Mouse (Mus musculus) layer of hippocampus, postnatal 36 days (tissue): ENCODE measurements around the gene Gm5269. TPM values are rescaled to one million over a fixed set of nuclear protein-coding genes. Genes with fewer than 3 reads are reported as not detected.

Experiments
- DNase-seq, 2 experiments: peaks; one replicate each; pipeline ENCODE4 v3.0.0; 2022
- total RNA-seq, 2 experiments: library from RNA; stranded (reverse); gene quantifications; 2 replicates each; pipeline ENCODE4 v1.2.3; 2021

Gene Gm5269
- total RNA-seq, 2 experiments from 2014 or later = not detected

DNA sequence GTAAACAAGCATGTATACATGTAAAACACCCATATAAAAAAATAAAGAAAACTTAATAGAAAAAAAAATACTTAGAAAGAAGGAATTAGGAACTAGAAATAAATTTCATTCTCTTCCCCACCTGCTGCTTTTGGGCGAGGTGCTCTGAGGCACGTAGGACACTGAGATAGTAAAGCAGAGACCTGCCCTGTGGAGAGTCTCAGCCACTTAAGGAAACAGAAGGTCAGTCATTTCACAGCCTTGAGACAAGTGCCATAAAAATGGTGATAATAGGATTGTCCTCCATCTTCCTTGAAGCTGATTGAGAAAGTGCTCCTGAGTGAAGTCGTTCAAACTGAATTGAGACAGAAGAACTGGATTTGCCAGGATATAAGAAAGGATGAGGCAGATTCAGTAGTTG, 12.6 kb downstream of the Gm5269 start:
- DNase-seq = no peak

DNA sequence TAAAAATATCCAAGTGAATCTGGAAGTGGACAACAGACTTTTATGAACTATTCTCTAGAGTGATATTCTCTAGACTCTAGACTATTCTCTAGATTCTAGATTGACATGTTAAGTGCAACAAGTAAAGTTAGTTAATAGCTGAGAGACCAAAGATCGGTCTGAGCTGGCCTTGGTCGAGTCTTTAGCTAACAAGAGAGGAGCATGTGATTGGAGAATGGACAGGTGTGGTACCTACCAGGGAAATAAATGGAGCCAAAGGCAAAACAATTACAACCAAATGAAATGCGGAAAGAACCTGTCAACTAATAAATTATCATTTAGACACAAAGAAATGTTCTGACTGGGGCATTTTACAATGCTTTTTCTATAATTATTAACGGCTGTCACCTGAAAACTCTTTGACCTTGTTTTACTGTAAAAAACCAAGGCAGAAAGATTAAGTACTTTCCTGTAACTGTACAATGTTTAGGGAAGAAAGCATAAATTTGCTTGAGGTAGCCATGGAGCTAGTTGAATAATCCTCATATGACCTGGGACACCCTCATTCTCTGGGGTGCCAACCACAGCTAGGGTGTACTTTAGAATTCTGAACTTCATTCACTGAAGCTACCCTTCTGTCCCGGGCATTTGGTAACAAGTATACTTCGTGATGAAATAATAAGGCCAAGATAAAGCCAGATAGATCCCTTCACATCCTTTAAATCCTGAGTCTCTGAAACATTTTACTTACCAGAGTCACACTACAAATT, 13.4 kb downstream of the Gm5269 start:
- no peak for DNase-seq

DNA sequence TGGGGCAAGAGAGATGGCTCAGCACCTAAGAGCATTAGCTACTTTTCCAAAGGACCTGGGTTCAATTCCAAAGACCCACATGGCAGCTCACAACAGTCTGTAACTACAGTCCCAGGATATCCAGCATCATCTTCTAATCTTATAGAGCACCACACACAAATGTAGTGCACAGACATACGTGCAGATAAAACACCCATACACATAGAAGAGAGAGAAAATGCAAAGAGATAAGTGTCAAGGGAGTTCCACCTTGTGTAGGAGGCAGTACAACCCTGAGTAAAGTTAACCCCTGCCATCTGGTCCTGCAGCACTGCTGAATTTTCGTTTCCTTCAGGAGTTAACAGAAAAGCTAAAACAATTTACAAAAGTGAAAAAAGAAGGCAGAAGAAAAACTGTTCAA, 14.4 kb downstream of the Gm5269 start:
- DNase-seq = no peak

DNA sequence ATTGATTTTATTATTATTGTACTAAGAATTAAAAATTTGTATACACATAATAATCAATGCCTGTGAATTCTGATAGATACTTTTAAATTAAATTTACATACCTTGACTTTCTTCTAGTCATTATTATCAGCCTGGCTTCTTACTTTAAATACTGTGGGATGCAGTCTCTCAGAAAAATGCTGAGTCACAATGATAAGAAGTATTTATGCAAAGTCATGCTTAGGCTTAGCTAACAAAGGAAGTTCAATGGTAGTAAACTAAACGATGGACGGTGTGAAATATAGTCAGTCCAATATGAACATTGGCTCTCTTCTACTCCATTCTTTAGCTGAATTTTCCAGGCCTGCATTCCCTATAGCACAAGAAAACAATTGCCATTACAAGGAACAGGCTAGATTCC, 16.8 kb downstream of the Gm5269 start:
- DNase-seq = no peak

DNA sequence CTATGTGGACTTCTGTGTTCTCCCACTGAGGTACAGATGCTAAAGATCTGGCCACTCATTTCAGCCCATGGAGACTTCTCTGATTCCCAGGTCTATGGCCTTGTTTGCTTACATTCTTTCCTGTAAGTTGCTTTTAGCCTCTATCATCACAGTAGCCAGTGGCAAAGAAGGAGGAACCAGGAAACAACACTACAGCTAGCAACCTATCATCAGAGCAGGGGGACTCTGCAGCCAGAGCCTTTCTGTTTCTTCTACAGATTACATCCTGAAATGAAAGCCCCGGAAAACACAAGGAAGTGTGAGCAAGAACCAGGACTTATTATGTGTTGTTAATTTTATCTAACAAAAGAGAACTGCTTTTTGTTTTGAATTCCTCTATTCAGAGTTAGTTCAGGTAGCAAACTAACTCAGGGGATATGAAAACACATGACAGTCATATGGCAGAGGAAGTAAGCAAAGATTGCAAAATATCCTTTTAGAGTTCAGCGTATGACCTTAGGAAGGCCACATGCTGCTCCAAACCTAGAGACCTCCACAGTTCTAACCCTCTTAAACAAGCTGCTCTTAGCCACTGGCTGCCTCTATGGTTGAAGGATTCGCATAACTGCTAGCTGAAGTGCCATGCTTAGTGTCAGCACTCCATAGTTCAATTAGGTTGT, 21.5 kb downstream of the Gm5269 start:
- DNase-seq = no peak

DNA sequence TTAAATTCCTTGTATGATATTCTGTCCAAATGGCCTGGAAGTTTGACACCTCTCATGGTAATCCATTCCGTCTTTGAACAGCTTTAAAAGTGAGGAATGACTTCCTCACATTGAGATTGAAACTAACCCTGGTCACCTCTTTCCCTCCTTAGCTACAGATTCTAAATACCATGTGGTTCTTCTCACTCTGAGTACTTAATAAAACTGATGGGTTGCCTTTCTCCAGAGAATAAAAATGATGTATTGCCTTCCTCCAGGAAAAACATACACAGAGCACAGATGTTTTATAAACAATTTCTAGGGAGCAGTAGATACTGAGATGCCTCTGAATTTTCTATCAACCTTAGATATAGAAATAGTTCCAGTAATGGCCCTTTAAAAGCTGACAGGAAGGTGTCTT, 22.0 kb downstream of the Gm5269 start:
- no peak for DNase-seq

DNA sequence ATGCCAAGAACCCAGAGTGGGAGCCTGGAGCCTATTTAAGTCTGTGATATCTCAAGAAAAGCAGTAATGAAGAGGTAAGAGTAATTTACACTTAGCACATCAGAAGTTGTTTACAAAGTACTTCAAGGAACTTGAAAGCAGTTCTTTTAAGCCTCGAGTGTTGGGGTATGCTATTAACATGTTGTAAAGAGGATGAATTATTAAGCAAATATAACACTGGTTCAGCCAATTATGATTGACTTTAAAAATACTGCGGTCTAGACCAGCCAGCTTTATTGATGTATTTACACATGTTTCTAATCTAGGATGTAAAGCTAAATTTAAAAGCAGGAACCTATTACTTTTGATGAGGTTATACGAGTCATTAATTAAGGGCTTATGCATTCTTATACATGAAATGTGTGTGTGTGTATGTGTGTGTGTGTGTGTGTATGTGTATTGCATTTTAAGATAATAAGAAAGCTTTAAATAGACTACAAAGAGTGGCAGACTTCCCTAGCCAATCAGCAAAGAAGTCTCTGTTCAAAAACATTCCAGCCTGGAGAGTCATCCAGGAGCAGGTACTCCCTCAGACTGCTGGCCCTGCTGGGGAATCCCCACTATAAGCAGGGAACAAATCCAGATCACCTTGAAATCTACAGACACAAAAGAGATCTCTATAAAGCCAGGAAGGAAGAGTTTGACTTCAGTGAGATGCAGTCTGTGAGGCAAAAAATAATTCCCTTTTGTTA, 23.6 kb downstream of the Gm5269 start:
- DNase-seq = no peak

DNA sequence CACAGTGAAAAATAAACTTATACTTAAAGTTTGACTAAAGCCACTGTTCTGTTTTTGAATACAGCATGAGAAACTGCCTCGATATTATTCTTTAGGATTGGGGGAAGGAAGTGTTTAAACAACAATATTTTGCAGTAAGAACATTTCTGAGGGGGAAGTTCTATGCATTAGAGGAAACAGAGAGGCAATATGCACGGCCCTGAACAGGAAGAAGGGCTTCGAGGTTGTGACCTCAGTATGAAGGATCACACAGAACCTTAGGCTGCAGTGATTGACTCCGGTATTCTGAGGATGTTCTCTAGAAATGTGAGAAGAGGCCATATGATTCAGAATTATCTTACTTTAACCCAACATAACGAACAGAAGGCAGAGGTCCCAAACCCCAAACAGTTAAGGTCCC, 24.3 kb downstream of the Gm5269 start:
- DNase-seq = no peak

DNA sequence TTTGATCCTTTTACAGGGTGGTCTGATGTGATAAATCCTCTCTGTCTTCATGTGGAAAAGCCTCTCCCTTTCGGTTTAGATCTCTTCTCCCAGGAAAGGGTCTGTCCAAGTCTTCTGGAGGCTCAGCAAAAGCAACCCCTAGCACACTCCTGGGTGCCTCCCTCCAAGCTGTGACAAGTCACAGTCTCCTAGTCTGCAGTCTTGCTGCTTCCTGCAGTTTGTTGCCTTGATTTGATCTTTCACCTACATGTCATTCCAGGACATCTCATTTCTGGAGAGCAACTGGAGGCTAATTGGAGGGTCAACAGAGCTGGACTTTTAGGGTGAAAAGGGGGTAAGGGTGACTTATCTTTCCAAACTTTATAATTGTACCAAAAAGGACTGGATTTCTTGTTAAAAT, 24.8 kb downstream of the Gm5269 start:
- DNase-seq = no peak

DNA sequence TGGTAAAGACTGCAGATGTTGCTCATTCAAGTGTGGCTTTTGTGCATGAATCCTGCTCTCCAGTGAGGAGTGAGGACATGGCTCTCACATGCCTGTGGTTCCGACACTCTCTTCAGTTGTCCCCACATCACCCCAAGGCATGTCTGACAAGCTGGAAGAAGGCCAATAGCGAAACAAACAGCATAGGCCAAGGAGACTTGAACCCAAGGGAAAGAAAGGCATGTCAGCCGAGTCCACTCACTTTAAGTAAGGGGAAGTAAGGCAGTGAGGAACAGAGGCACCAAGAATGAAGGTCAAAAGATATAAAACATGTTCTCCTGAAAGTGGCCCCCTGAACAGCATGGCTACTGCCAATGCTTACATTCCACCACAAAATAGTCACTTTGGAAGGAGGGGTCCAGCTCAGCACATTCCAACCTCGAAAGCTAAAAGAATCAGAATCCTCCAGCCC, 25.5 kb downstream of the Gm5269 start:
- DNase-seq = no peak

DNA sequence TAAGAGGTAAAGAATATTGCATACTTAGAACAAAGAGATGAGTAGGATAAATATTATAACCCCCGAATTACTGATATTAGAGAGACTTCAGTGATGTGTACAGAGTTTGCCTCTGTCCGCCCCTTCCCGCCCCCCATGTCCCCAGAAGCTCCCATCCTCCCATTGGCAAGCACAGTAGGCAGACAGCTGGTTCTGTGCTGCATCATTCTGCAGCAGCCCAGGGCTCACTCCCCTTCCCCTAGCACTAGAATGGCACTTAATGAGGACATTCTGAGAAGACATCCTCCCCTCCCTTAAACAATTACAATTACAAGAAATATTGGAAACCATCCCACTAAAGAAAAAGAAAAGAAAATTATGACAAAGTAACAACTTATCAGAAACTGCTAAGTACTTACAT, 26.4 kb downstream of the Gm5269 start:
- no peak for DNase-seq

DNA sequence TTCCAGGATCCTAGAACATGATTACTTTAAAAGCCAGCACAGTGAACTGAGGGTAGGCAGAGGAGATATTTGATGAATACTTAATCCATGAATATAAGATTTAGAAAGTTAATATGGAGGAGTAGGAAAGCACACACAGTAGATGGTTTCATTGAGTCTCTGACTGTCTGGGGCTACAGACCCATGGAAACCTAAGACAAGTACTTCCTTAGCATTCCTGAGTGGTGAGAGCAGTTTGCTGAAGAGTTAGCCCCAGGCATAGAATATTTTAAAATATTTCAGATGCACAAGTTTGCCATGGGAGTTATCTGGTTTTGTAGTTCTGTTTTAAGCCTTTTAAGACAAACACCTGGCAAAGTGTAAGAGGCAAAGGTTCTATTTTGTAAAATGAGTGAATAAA, 28.9 kb downstream of the Gm5269 start:
- DNase-seq = no peak

DNA sequence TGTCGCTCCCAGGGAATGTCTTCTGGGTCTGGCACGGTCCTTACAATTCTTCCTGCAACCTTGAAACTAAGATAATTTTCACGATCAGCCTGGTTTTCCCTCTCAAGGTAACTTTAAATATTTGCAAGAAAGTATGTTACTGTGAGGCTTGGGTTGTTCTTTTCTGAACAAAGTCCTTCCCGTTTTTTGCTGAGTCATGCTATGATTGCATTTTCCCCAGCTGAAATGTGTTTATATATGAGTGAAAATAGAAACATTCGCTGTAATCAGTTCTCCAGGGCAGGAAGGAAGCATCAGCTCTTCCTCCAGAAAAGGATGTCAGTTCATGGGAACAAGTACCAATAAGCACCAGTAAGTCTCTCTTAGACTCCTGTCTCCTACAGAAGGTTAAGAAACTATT, 29.7 kb downstream of the Gm5269 start:
- no peak for DNase-seq

DNA sequence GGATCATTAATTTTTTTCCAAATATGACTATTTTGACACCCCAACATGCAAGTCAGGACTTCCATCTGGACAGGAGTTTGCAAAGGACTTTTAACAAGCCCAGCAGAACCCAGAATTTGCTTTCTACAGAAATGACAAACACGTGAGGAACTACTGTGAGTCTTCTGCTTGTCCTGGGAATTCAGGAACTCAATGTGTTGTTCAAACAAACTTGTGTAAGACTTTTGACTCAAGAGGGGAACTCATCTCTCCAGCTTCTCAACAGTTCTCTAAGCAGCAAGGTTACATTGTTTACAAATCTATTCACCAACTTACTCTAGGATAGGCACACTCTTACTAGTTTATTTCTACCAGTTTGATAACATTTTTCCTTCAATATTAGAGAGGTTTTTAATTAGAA, 32.0 kb downstream of the Gm5269 start:
- DNase-seq = no peak

DNA sequence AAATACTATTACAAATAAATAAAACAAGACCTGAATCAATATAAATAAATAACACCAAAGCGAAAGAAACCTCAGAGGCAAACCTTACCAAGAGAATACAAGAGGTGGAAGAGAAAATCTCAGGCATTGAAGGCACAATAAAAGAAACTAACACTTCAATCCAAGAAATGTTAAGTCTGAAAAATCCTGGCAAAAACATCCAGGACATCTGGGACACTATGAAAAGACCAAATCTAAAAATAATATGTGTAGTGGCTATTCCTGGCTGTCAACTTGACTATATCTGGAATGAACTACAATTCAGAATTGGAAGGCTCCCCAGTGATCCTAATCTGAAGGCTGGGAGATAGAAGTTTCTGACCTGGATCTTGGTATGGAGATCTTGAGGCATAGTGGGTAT, 44.6 kb downstream of the Gm5269 start:
- DNase-seq = no peak

Other genes with a start within 250 kb of the Gm5269 start
- 10 to 100 TPM; 37.9 to 44.2 TPM for gene Wdr75, start 95.1 kb downstream of the Gm5269 start, total RNA-seq
- gene Slc40a1, start 36.2 kb upstream of the Gm5269 start, total RNA-seq = 1 to 10 TPM; 6.9 to 9.4 TPM
- 1 to 10 TPM; 1.6 to 1.9 TPM for gene Dnah7b, start 176.0 kb upstream of the Gm5269 start, total RNA-seq